Mouse (Mus musculus): Measurements from ENCODE around the gene Gdf9. TPM values are rescaled to one million over a fixed set of nuclear protein-coding genes. Genes with fewer than 3 reads are reported as not detected.

The Gdf9 gene
- polyA plus RNA-seq, 1 experiment = 0.55 TPM

GRCm38 (mm10) chr11:53435504-53435903, 4.7 kb downstream of the Gdf9 start:
- Histone ChIP-seq H3K36me3 (ENCODE audit: control insufficient read depth, insufficient read depth, low read length, poor library complexity, severe bottlenecking) (no peaks in the 10 kb centered on the region), H3K27ac (ENCODE audit: insufficient read depth, low read length) (no peak overlapping the region), H3K27me3 (ENCODE audit: control insufficient read depth, insufficient read depth, low read length, poor library complexity, severe bottlenecking) (no peaks in the 10 kb centered on the region), H3K4me1 (ENCODE audit: control insufficient read depth, insufficient read depth, low read length) (no peaks in the 10 kb centered on the region), H3K4me3 (ENCODE audit: low read depth, low read length) (no peak overlapping the region), H3K9ac (ENCODE audit: low read depth, poor library complexity, severe bottlenecking) (no peak overlapping the region), H3K9me3 (replicated peaks; ENCODE audit: control insufficient read depth, insufficient read depth, low read length, poor library complexity, severe bottlenecking) (no peaks in the 10 kb centered on the region)
- TF ChIP-seq CTCF (IDR thresholded peaks at IDR 0.05; ENCODE audit: low read depth, low read length) (no peak), POLR2A (IDR thresholded peaks at IDR 0.05; ENCODE audit: insufficient read depth, low read length) (no peak), EP300 (IDR thresholded peaks at IDR 0.05; ENCODE audit: insufficient read depth, low read depth, low read length) (no peak)

- Histone ChIP-seq H3K4me3 (ENCODE audit: low read depth, low read length) (no peak overlapping the region), H3K27me3 (ENCODE audit: control insufficient read depth, insufficient read depth, low read length, poor library complexity, severe bottlenecking) (no peaks in the 10 kb centered on the region), H3K36me3 (ENCODE audit: control insufficient read depth, insufficient read depth, low read length, poor library complexity, severe bottlenecking) (no peaks in the 10 kb centered on the region), H3K27ac (ENCODE audit: insufficient read depth, low read length) (no peak overlapping the region), H3K4me1 (ENCODE audit: control insufficient read depth, insufficient read depth, low read length) (no peaks in the 10 kb centered on the region), H3K9me3 (replicated peaks; ENCODE audit: control insufficient read depth, insufficient read depth, low read length, poor library complexity, severe bottlenecking) (no peaks in the 10 kb centered on the region), H3K9ac (ENCODE audit: low read depth, poor library complexity, severe bottlenecking) (no peak overlapping the region)
- no peak for TF ChIP-seq EP300 (IDR thresholded peaks at IDR 0.05; ENCODE audit: insufficient read depth, low read depth, low read length)
Observed at GRCm38 (mm10) chr11:53436338-53436737, 5.5 kb downstream of the Gdf9 start.

GRCm38 (mm10) chr11:53441921-53442320, 11.1 kb downstream of the Gdf9 start:
- no peaks in the 10 kb centered on the region for H3K4me1 ChIP-seq (ENCODE audit: control insufficient read depth, insufficient read depth, low read length)

GRCm38 (mm10) chr11:53443861-53444260, 13.0 kb downstream of the Gdf9 start:
- H3K4me3 ChIP-seq (ENCODE audit: low read depth, low read length) = no peak overlapping the region
- no peaks in the 10 kb centered on the region for H3K4me1 ChIP-seq (ENCODE audit: control insufficient read depth, insufficient read depth, low read length)
- H3K27ac ChIP-seq (ENCODE audit: insufficient read depth, low read length) = no peak overlapping the region
- TF ChIP-seq POLR2A (IDR thresholded peaks at IDR 0.05; ENCODE audit: insufficient read depth, low read length) (no peak), CTCF (IDR thresholded peaks at IDR 0.05; ENCODE audit: low read depth, low read length) (peak; percentile 55)
- H3K36me3 ChIP-seq (ENCODE audit: control insufficient read depth, insufficient read depth, low read length, poor library complexity, severe bottlenecking) = no peaks in the 10 kb centered on the region
- no peaks in the 10 kb centered on the region for H3K9me3 ChIP-seq (replicated peaks; ENCODE audit: control insufficient read depth, insufficient read depth, low read length, poor library complexity, severe bottlenecking)
- no peaks in the 10 kb centered on the region for H3K27me3 ChIP-seq (ENCODE audit: control insufficient read depth, insufficient read depth, low read length, poor library complexity, severe bottlenecking)
- H3K9ac ChIP-seq (ENCODE audit: low read depth, poor library complexity, severe bottlenecking) = no peak overlapping the region

More at GRCm38 (mm10) chr11:53441921-53442320, 11.1 kb downstream of the Gdf9 start:
- H3K36me3 ChIP-seq (ENCODE audit: control insufficient read depth, insufficient read depth, low read length, poor library complexity, severe bottlenecking) = no peaks in the 10 kb centered on the region
- H3K9ac ChIP-seq (ENCODE audit: low read depth, poor library complexity, severe bottlenecking) = no peak overlapping the region
- TF ChIP-seq POLR2A (IDR thresholded peaks at IDR 0.05; ENCODE audit: insufficient read depth, low read length) (no peak), CTCF (IDR thresholded peaks at IDR 0.05; ENCODE audit: low read depth, low read length) (no peak), EP300 (IDR thresholded peaks at IDR 0.05; ENCODE audit: insufficient read depth, low read depth, low read length) (no peak)
- H3K9me3 ChIP-seq (replicated peaks; ENCODE audit: control insufficient read depth, insufficient read depth, low read length, poor library complexity, severe bottlenecking) = no peaks in the 10 kb centered on the region
- H3K27ac ChIP-seq (ENCODE audit: insufficient read depth, low read length) = no peak overlapping the region
- H3K4me3 ChIP-seq (ENCODE audit: low read depth, low read length) = no peak overlapping the region
- H3K27me3 ChIP-seq (ENCODE audit: control insufficient read depth, insufficient read depth, low read length, poor library complexity, severe bottlenecking) = no peaks in the 10 kb centered on the region

GRCm38 (mm10) chr11:53445562-53445961, 14.7 kb downstream of the Gdf9 start:
- Histone ChIP-seq H3K9me3 (replicated peaks; ENCODE audit: control insufficient read depth, insufficient read depth, low read length, poor library complexity, severe bottlenecking) (no peaks in the 10 kb centered on the region), H3K9ac (ENCODE audit: low read depth, poor library complexity, severe bottlenecking) (no peak overlapping the region), H3K27ac (ENCODE audit: insufficient read depth, low read length) (no peak overlapping the region), H3K36me3 (ENCODE audit: control insufficient read depth, insufficient read depth, low read length, poor library complexity, severe bottlenecking) (no peaks in the 10 kb centered on the region), H3K4me3 (ENCODE audit: low read depth, low read length) (no peak overlapping the region), H3K4me1 (ENCODE audit: control insufficient read depth, insufficient read depth, low read length) (no peaks in the 10 kb centered on the region), H3K27me3 (ENCODE audit: control insufficient read depth, insufficient read depth, low read length, poor library complexity, severe bottlenecking) (no peaks in the 10 kb centered on the region)
- TF ChIP-seq EP300 (IDR thresholded peaks at IDR 0.05; ENCODE audit: insufficient read depth, low read depth, low read length) (no peak), CTCF (IDR thresholded peaks at IDR 0.05; ENCODE audit: low read depth, low read length) (no peak), POLR2A (IDR thresholded peaks at IDR 0.05; ENCODE audit: insufficient read depth, low read length) (no peak)

GRCm38 (mm10) chr11:53446183-53446582, 15.4 kb downstream of the Gdf9 start:
- H3K4me3 ChIP-seq (ENCODE audit: low read depth, low read length) = no peak overlapping the region
- no peaks in the 10 kb centered on the region for H3K36me3 ChIP-seq (ENCODE audit: control insufficient read depth, insufficient read depth, low read length, poor library complexity, severe bottlenecking)
- H3K9me3 ChIP-seq (replicated peaks; ENCODE audit: control insufficient read depth, insufficient read depth, low read length, poor library complexity, severe bottlenecking) = no peaks in the 10 kb centered on the region

More at GRCm38 (mm10) chr11:53446183-53446582, 15.4 kb downstream of the Gdf9 start:
- Histone ChIP-seq H3K4me1 (ENCODE audit: control insufficient read depth, insufficient read depth, low read length) (no peaks in the 10 kb centered on the region), H3K27me3 (ENCODE audit: control insufficient read depth, insufficient read depth, low read length, poor library complexity, severe bottlenecking) (no peaks in the 10 kb centered on the region), H3K27ac (ENCODE audit: insufficient read depth, low read length) (no peak overlapping the region), H3K9ac (ENCODE audit: low read depth, poor library complexity, severe bottlenecking) (no peak overlapping the region)
- TF ChIP-seq CTCF (IDR thresholded peaks at IDR 0.05; ENCODE audit: low read depth, low read length) = no peak
- TF ChIP-seq POLR2A (IDR thresholded peaks at IDR 0.05; ENCODE audit: insufficient read depth, low read length) = no peak
- no peak for TF ChIP-seq EP300 (IDR thresholded peaks at IDR 0.05; ENCODE audit: insufficient read depth, low read depth, low read length)
